Mouse (Mus musculus) spleen, adult 12 weeks (tissue): ENCODE data around the gene Gsx2.

Experiments
- DNase-seq: peaks from one replicate; pipeline ENCODE4 v3.0.0; 2022; ENCODE audit warnings: low spot score

Gsx2 gene

DNA sequence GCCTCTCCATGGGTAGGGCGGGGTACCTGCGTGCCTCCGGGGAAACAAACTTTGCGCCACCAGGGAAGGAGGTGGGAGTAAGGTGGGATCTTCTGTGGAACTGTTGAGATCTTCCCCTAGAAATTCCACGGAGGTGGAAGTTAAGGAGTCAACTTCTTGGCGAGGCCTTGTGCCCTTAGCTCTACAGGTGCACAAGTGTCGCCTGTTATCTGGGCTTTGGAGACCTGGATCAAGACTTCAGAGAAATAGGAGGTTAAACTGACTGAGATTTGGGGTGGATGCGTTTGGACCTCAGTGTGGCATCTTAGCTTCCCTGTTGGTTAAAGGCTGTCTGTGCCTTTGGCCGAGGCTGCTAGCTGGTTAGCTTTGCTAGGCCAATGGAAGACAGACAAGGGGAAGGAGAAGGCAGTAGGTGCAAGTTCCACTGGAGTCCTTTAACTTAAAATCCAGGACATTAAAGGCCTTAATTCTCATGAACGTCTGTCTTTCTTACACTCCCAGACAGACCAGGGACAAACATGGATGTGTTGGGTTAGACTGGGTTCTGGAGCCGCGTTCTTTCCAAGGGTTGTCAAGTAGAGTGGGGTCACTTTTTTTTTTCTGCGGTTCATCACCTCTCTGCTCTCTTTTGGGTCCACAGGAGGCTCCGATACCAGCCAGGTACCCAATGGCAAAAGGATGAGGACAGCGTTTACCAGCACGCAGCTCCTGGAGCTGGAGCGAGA is 1.1 kb downstream of the Gsx2 start:
- no peak for DNase-seq

DNA sequence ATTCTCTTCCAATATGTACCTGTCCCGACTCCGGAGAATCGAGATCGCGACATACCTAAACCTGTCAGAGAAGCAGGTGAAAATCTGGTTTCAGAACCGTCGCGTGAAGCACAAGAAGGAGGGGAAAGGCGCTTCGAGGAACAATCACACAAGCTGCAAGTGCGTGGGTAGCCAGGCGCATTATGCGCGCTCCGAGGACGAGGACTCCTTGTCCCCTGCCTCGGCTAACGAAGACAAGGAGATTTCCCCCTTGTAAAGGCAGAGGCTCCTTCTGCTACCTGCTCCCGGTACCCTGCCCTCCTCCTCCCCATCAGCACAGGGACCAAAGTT is 1.6 kb downstream of the Gsx2 start:
- no peak for DNase-seq

DNA sequence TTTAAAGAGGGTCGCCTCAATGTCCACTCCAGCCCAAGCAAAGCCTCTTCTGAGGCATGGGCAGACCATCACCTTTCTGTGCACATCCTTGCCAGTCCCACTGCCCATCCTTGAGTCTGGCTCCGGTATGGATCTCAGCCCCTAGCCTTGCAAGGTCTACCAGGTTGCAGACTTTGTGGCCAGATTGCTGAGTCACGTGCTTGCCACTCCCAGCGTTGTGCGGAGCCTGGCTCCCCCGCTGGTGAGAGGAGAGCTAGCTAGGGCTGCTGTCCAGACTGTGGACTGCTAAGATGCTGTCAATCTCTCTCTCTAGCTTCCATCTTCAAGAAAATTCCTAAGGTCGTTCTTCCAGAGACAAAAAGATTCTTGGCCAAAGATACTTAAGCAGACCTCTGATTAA is 4.2 kb downstream of the Gsx2 start:
- DNase-seq, result no peak

DNA sequence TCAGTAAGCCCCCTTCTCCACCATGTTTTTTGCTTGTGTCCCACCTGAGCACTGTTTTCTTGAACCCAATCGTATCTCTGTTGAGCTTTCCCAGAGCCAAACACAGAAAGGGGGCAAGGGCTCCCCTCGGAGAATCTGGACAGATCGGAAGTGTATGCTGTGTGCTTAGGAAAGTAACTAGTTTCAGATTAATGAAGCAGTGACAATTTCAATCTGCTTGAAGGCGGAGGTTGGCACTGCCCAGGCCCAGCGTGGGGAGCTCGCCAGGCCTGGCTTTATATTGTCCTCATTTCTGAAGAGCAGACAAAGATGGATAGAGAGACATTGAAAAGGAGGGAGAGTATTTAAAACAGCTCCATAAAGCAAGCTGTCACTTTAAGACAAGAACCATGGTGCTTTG is 7.0 kb downstream of the Gsx2 start:
- DNase-seq, result no peak

DNA sequence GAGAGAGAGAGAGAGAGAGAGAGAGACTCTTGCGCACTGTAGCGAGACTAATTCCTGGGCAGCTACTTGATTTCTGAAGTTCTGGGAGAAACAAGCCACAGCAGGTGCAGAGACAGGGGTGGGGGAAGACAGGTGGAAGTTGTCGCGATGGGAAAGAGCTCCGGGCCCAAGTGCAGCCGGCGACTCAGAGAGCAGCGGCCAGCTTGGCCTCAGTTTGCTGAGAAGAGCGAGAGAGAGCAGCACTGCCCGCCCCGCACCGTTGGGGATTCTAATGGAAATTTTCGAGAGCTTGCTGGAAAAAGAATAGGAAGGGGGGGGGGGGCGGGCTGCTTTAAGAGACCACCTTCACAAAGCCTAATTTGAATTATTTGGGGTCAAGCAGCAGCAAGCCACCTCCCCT is 7.7 kb downstream of the Gsx2 start:
- DNase-seq, result no peak

DNA sequence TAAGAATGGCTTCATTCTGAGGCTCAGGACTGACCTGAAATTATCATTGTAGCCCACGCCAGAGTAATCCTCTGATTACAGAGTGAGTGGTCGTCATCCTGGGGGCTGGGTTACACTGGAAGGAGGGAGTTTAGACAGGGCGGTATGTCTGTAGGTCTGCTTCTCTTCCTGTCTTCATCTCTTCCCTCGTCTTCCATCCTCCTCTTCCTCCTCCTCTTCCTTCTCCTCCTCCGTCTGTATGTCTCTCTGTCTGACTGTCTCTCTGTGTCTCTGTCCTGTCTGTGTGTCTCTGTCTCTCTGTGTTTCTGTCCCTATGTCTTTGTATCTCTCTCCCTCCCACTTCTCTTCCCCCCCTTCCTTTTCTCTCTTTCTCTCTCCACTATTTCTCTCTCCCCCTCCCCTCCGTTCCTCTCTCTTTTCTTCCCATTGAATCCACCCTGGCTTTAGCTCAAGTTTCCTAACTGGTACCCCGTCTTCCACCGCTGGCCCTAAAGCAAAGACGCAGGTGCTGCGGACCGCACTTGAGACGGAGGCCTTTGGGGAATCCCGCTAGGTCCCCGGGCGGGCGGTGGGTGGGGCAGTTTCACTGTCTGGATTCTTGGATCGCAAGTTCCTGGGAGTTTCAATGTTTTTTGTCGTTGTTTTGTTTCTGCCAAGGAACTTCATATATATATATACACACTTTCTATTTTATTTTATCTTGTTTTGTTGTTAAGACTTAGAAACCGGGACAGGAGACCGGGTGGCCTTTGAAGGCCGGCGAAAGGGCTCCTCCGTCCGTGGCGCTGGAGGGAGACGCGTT is 8.4 kb downstream of the Gsx2 start:
- DNase-seq, result no peak

DNA sequence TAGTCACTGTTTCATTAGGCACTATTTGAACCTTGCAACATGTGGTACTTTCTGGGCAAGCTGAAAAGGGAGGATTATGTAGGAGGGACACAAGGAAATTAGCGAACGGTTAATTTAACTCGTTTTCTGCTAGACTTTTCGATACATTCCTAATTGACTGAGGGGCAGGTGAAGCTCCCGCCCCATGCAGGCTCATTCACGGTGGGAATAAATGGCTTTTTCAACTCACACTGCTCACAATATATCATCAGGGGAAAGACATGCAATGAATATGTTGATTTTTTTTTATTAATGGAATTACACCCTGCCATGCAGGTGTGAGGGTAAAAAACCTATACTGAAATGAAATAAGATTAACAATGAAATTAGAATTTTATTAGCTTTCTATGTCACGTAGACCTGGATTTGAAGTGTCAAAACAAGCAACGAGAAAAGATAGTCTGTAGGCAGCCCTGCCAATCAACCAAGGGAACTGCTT is 9.0 kb downstream of the Gsx2 start:
- DNase-seq, result no peak

DNA sequence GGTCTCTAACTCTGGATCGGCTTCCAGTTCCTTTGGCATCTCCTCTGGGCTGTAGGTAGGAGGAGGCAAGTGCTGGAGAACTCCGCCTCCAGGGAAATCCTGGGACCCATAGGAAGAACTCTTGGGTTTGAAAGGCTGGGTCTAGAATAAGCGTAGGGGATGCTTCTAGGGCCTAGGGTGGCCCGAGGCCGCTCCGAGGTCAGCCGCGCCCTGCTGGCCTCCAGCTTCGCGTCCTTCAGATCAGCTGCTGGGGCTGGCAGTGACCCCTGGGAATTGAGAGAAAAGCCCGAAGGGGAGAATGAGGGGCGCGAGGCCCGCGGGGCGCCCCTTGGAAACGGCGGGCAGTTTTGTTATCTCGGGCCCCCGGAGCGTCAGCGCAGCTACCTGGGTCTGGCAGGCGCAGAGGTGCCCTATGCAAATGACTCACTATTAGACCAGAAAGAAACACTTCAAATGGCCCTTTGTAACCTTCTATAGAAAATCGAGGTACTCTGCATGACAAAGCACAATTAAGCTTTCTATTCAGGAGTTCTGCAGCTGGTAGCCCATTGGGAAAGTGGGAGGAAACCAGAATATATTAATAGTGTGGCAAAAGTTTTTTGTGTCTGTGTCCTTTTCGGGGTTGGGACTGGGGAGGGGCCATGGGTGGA is 9.6 kb downstream of the Gsx2 start:
- no peak for DNase-seq

DNA sequence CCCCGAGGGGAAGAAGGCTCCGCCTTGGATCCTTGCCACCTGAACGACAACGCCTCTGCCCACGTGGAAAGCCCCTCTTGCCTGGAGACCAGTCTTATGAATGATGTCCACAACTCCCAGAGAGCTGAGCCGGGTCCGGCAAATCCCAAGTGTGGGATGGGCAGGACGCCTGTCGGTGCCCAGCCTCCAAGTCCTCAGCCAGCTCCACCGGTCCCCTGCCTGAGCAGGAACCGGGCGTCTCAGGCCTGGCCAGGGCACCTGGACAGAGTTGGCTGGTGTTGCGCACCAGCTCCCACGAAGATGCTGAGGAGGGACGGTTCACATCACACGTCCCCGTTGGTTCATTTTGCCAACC is 10.1 kb downstream of the Gsx2 start:
- no peak for DNase-seq

DNA sequence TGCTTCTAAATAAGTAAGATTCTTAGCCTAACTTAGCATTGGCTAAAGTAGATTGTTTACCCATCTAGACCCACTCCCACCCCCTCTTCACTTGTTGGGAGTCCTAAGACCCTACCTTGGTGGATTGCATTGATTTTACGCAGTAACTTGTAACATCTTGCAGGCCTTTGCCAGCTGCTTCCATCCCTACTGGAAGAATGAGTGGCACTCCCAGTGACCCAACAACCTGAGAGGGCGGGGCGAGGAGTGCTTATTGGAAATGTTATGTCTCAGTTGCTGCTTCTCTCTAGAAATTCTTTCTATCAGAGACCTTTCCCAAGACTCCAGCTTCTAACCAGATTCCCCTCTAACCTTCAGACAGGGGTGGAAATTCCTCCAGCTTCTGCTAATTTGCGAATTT is 10.5 kb downstream of the Gsx2 start:
- no peak for DNase-seq

DNA sequence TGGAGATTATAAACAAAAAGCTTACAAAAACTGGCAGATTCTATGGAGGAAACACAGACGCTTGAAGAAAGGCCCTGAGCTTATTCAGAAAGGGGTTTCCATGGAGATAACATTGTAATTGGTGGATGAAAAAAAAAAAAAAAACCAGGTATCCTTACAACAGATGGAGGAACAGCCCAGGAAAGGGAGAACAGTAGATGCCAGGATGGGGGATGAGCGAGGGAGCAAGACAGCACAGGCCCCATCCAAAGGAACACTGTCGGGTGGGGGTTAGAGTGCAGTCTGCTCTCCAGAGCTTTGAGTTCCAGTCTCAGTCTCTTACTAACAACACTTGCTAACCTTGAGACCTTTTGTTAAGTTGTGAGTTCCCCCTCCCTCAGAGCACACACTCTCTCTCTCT is 31.1 kb downstream of the Gsx2 start:
- no peak for DNase-seq

DNA sequence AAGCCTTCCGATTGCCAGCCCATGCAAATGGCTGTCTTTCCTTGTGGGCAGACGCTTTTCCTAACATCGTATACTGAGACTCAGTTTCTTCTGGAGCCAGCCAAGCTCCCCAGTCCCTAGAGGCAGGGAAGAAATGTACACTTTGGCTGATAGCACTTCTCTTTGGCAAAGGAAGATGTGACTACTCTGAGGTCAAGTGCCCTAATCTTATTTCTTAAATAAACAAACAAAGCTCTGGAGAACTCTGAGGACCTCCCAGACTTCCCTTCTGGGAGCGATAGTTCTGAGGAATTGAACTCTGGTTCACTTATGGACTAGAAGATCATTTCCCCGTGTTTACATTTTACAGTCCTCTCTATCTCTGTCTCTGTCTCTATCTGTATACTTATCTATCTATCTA is 34.0 kb downstream of the Gsx2 start:
- no peak for DNase-seq

DNA sequence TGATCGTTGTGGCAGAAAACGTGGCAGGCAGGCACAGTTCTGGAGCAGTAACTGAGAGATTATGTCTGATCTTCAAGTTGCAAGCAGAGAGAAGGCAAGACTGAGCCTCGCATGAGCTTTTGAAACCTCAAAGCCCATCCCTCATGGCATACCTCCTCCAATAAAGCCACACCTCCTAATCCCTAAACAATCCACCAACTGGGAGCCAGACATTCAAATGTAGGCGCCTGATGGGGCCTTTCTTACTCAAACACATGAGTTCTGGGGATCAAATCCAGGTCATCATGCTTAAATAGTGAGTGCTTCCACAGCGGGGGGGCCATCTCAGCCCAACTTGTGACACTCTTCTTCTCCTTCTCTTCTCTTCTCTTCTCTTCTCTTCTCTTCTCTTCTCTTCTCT is 36.4 kb downstream of the Gsx2 start:
- no peak for DNase-seq

DNA sequence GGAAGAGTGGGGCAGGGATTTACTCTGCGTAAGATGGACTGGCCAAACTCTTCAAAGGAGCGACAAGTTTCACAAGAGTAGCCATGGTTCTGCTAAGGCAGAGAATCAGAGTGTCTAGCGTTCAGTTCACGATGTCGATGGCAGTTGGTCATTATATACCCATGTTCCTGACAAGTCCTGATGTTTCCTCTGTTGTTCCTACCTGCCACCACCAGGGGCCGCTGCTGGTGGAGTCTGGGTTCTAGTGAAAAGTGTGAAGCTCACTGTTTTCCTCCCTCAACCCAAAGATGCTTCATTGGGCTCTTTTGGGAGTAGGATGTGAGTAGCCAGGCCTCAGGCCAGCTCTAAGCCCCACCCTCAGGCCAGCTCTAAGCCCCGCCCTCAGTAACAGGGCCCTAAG is 43.4 kb downstream of the Gsx2 start:
- DNase-seq, result peak; percentile 8

DNA sequence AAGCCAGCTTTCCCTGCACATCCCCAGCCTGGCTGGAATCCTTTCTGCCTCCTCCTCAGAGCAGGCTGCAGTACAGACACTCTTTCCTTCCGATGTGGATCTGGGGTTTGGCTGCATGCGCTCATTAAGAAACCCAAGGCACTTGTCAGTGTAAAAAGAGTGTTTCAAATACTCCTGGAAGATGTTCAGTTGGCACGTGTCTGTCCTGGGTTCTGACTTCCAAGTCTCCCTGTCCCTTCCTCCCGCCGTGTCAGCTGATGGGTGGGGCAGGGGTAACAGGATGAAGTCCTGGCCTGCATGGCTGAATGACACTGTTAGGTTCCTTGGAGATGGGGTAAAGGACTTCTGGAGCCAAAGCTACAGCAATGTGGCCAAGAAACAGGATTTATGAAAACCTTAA is 46.2 kb downstream of the Gsx2 start:
- no peak for DNase-seq
